Mouse (Mus musculus) embryonic fibroblast, embryonic 13.5 days (primary cell): ENCODE data around the gene Scp2.

Experiments used
- CTCF ChIP-seq: IDR thresholded peaks from 2 replicates; pipeline ENCODE4 v1.5.1; 2011; ENCODE audit warnings: mild to moderate bottlenecking, control low read depth, low read length, moderate library complexity, borderline replicate concordance; ENCODE audit not compliant: insufficient read depth
- POLR2A ChIP-seq: IDR thresholded peaks from 2 replicates; pipeline ENCODE4 v1.6.1; 2011; ENCODE audit warnings: low read depth, mild to moderate bottlenecking, control low read depth, low read length, moderate library complexity

DNA sequence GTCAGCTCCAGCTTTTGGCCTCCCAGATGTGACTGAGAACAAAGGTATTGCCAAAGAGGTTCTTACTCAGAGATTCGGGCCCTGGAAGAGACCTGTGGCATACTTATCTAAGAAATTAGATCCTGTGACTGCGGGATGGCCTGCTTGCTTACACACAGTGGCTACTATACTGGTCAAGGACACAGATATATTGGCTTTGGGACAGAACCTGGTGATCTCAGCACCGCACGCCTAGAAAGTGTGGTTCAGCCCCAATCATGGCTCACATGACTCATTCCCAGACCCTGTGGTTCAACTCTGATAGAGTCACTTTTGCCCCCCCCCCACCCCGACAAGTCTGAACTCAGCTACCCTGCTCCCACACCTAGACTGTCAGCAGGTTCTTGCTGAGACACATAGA, 7.9 kb downstream of the Scp2 start:
- no peak for TF ChIP-seq POLR2A
- TF ChIP-seq CTCF: no peak
